Mouse (Mus musculus) cerebellum, adult 11 months (tissue): ENCODE measurements around the gene Hoxa10.

Experiments
- DNase-seq: peaks from one replicate; pipeline ENCODE4 v3.0.0; 2022

Gene Hoxa10

GRCm38 (mm10) chr6:52216691-52217458, 23.8 kb downstream of the Hoxa10 start:
- no peak for DNase-seq

DNA sequence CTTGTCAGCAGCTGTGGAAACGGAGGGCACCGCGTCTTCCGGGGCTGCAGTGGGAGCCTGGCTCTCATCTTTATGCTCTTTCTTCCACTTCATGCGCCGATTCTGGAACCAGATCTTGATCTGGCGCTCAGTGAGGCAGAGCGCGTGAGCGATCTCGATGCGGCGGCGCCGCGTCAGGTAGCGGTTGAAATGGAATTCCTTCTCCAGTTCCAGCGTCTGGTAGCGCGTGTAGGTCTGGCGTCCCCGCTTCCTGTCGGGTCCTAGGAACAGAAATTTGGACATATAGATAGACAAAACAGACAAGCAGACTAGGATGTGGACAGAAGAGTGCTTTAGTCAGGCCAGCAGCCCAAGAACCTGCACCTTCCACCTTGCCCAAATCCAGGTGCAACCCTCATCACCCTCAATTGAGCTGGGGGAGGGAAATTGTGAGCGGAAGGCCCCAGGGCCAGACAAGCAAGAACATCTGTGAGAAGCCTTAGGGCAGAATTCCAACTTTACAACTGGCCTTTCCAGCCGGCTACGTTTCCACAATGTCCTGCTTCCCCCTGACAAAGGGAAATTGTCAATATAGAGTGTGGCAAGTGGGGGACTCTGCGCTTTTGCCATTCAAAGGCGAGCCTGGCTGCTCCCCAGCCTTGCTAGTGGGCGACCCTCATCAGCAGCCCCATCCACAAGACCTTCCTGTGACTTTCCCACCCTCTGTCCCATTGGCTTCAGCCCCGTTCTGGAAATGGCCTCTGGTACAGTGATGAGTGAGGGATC, 24.7 kb downstream of the Hoxa10 start:
- no peak for DNase-seq

GRCm38 (mm10) chr6:52215070-52215469, 25.6 kb downstream of the Hoxa10 start:
- DNase-seq, result no peak

DNA sequence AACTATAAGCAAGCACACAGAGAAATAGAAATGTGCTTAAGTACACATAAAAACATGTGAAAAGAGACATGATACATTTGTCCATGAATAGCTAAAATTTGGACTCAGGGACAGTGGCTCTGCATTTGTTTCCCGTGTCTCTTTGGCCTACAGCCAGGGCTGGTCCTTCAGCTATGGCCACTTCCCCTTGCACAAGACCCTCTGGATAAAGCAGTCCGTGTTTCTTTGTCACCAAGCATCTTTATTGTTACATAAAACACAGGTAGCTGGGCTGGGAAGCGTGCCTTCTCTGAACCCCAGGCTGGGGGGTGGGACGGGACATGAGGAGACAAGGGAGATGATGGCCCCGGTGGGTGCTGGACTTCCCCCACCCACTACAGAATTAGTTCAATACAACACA, 26.4 kb downstream of the Hoxa10 start:
- no peak for DNase-seq

- DNase-seq, result no peak
Observed at GRCm38 (mm10) chr6:52213119-52213986, 27.3 kb downstream of the Hoxa10 start, which contains the start of the genes Hoxa3 and Gm28308. TSS of gene Hoxa3 (minus strand) at chr6:52213336. TSS of gene Gm28308 (minus strand) at chr6:52213339.

DNA sequence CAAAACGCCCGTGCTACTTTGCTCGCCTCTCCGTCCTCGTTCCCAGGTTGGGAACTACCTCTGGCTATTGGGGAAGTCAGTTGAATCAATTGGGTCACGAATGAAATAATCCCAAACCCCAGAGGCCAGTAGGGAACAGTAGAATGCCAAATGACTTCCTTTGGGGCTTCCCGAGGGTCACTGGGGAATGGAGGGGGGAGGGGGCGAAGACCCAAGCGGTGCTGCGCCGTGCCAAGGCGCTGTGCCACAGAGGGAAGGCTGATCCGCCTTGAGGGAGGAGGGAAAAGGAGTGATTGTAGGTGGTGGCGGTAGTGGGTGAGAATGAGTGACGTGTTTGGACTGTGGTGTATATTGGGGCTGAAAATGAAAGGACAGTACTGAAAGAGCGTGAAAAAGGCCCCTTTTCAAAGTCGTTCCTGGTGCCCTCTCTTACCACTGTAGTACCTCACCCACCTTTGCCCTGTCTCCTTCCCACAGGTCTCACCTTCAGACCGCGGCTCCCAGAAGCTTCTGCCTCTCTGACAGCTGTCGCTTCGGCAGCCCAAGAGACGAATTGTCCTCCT, 28.0 kb downstream of the Hoxa10 start:
- DNase-seq, result no peak

DNA sequence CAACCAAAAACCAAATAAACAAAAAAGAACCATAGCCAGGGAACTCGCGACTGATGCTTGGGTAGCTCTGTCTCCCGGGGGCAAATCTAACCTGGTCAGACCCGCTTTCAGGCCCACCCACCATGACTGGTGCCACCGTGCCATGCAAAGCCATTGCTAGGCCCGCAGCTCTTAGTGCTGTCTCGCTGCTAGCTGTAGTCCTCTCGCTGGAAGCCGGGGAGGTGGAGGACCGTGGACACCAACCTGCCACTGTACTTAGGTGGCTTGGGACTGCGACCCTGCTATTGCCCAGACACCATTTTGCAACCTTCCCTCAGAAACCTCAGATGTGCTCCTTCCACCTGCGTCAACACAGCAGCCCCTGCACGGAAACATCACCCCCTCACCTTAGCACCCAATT, 28.7 kb downstream of the Hoxa10 start:
- DNase-seq, result no peak

DNA sequence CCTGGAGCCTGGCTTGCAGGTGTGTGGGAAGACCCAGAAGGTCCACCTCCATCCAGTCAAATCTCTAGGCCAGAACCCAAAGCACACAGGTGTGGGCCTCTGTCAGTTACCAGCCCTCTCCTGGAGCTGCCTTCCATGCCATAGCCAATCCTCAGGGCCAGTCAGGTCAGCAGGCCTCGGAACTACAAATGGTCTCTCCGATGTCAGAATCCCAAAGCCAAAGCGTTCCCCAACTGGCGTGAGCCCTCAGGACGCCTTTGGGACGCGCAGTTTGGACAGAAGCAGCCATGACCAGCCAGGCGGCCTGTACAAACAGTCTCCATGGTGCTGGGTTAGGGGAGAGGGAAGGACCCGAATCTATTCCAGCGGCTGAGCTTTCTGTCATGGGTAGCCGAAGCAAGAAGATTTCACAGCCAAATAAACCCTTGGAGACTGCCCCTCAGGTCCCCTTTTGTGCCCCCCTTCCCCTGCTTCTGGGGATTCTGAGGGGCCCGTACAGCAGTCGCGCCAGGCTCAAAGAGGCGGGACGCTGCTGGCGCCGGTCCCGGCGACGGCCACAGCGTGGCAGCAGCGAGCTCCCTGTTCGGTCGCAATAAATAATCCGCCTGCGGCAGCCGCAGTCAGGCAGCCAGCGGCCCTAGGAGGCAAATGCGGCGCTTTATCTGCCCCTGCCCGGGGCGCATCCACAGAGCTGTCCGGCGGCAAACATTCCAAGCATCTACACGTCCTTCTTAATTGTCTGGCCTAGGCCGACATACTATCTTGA, 29.3 kb downstream of the Hoxa10 start:
- peak; percentile 30 for DNase-seq

- no peak for DNase-seq
Observed at GRCm38 (mm10) chr6:52209685-52210046, 31.0 kb downstream of the Hoxa10 start.

- DNase-seq, result no peak
Observed at GRCm38 (mm10) chr6:52208868-52209684, 31.6 kb downstream of the Hoxa10 start.

GRCm38 (mm10) chr6:52208072-52208867, 32.4 kb downstream of the Hoxa10 start, which contains the start of gene Hoxa6:
TSS of gene Hoxa6 (minus strand) at chr6:52208722.
- DNase-seq, result no peak

- no peak for DNase-seq
Observed at GRCm38 (mm10) chr6:52207684-52207976, 33.0 kb downstream of the Hoxa10 start.

GRCm38 (mm10) chr6:52206882-52207683, 33.6 kb downstream of the Hoxa10 start:
- no peak for DNase-seq

DNA sequence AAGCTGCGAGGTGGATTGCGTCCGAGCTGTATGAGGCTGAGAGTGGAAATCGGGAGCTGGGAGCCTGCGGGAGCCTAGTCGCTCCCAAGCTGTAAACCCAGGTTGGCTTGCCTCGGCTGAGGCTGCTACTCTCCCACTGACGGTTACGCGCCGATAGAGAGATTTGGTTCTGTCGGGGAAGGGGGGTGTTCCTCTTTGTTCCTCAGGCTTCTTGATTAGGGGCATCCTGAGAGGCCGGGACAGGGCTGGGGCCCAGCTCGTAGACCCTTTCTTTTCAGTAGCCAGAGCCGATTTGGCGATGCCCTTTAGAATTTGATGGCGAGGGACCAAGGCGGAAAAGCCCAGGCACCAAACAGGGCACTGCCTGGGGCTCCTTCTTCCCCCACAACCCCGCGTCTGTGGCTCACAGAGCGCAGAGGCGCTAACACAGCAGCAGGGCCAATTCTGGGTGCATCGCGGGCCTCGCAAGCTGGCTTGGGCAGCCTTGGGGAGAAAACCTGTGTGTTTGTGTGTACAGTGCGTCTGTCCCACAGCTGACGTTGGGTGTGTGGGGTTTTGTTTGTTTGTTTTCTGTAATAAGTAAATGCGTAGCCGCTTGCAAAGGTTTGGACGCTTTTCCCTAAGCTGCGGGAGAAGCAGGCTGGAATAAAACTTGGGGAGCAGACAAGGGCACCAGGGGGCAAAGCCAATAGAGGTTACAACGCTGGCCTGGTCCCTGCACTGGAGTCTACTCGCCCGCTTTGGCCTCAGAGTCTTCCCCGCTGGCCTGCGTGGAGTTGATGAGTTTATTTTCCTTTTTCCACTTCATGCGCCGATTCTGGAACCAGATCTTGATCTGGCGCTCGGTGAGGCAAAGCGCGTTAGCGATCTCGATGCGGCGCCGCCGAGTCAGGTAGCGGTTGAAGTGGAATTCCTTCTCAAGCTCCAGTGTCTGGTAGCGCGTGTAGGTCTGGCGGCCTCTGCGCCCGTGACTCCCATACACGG, 34.7 kb downstream of the Hoxa10 start:
- no peak for DNase-seq

GRCm38 (mm10) chr6:52205221-52205620, 35.4 kb downstream of the Hoxa10 start:
- no peak for DNase-seq

DNA sequence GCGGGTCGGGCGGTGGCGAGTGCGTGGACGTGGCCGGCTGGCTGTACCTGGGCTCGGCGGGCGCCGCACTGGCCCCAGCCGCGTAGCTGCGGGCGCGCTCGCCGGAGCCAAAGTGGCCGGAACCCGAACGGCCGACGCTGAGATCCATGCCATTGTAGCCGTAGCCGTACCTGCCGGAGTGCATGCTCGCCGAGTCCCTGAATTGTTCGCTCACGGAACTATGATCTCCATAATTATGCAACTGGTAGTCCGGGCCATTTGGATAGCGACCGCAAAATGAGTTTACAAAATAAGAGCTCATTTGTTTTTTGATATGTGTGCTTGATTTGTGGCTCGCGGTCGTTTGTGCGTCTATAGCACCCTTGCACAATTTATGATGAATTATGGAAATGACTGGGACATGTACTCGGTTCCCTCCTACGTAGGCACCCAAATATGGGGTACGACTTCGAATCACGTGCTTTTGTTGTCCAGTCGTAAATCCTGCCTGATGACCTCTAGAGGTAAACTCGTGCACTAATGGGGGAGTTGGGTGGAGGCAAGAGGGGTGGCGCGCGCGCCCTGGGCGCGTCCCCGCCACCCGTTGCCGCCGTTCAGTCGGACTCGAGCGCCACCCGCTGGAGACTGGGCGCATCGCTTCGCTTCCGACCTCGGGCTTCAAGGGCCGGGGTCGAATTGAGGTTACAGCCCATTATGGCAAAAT, 36.5 kb downstream of the Hoxa10 start, which contains the start of gene Hoxa5:
Gene Hoxa5 (minus strand): TSS at position 538 of the 703 bp plus-strand sequence.
- DNase-seq, result no peak

GRCm38 (mm10) chr6:52203371-52204049, 37.1 kb downstream of the Hoxa10 start:
- DNase-seq, result no peak
